Mouse (Mus musculus) left cerebral cortex, adult 2 months (tissue): ENCODE data around the gene Rnf214. TPM values are rescaled to one million over a fixed set of nuclear protein-coding genes. Genes with fewer than 3 reads are reported as not detected.

ENCODE experiments used
- DNase-seq, 2 experiments: peaks; one replicate each; pipeline ENCODE4 v3.0.0; 2021 to 2022; ENCODE audit warnings: low spot score in 2 of 2, mixed read lengths in 1 of 2; ENCODE audit errors: extremely low spot score in 1 of 2
- H3K27ac ChIP-seq: fragments of 200-600 bp; 2 replicates; pipeline ENCODE4 v1.8.1; 2022
- H3K4me3 ChIP-seq: fragments of 200-600 bp; 2 replicates; pipeline ENCODE4 v1.8.1; 2022
- CTCF ChIP-seq: fragments of 200-600 bp; IDR thresholded peaks from 2 replicates; pipeline ENCODE4 v1.8.1; 2022; ENCODE audit warnings: antibody characterized with exemption, mild to moderate bottlenecking, moderate library complexity
- intact Hi-C: fragments of 180-260 bp; cut with DNase I; formaldehyde crosslinking; loops from one replicate; pipeline ENCODE4 v1.15.1; 2025
- total RNA-seq, 2 experiments: library from RNA; stranded (reverse); gene quantifications; 2 replicates each; pipeline ENCODE4 v1.2.3; 2021

The Rnf214 gene
- total RNA-seq, 2 experiments from 2014 or later: 83.1 to 84.3 TPM

- no peak for TF ChIP-seq CTCF
- no peak overlapping the region for H3K27ac ChIP-seq
- no peak overlapping the region for H3K4me3 ChIP-seq
- intact Hi-C loops: no loop called here
- DNase-seq: no peak
These were observed 38.0 kb upstream of the Rnf214 start for GRCm38 (mm10) chr9:45944506-45945400.

- Histone ChIP-seq H3K4me3 (no peak overlapping the region), H3K27ac (no peak overlapping the region)
- TF ChIP-seq CTCF: no peak
- no peak for DNase-seq
- intact Hi-C loops: no loop called here
These were observed 37.2 kb upstream of the Rnf214 start for GRCm38 (mm10) chr9:45943628-45944505.

- TF ChIP-seq CTCF: no peak
- DNase-seq: no peak
- intact Hi-C loops: no loop called here
- Histone ChIP-seq H3K27ac (no peak overlapping the region), H3K4me3 (no peak overlapping the region)
These were observed 36.2 kb upstream of the Rnf214 start for GRCm38 (mm10) chr9:45942916-45943315.

- no peak for DNase-seq
- Histone ChIP-seq H3K27ac (no peak overlapping the region), H3K4me3 (no peak overlapping the region)
- no peak for TF ChIP-seq CTCF
- intact Hi-C loops: no loop called here
These were observed 35.8 kb upstream of the Rnf214 start for GRCm38 (mm10) chr9:45942464-45942863.

GRCm38 (mm10) chr9:45941329-45941888, 34.7 kb upstream of the Rnf214 start:
- H3K27ac ChIP-seq: no peak overlapping the region
- H3K4me3 ChIP-seq: no peak overlapping the region
- intact Hi-C loops: no loop called here
- DNase-seq: no peak
- TF ChIP-seq CTCF: no peak; the same call in 1 of the 2 replicates

GRCm38 (mm10) chr9:45939794-45940193, 33.1 kb upstream of the Rnf214 start:
- TF ChIP-seq CTCF: no peak
- Histone ChIP-seq H3K27ac (no peak overlapping the region), H3K4me3 (no peak overlapping the region)
- intact Hi-C loops: no loop called here
- DNase-seq: no peak

GRCm38 (mm10) chr9:45938952-45939637, 32.4 kb upstream of the Rnf214 start:
- TF ChIP-seq CTCF: no peak
- no peak for DNase-seq
- Histone ChIP-seq H3K4me3 (no peak overlapping the region), H3K27ac (no peak overlapping the region)
- intact Hi-C loops: no loop called here

GRCm38 (mm10) chr9:45938088-45938487, 31.4 kb upstream of the Rnf214 start:
- no peak for TF ChIP-seq CTCF
- intact Hi-C loops: no loop called here
- DNase-seq: no peak

GRCm38 (mm10) chr9:45936883-45937282, 30.2 kb upstream of the Rnf214 start:
- intact Hi-C loops: loop anchor here (2.0 kb wide), 2 partner anchors 18 to 26 kb away; partner anchors contain the start of gene Sidt2
- peak in 1 of 2 experiments; percentile 37 for DNase-seq
- H3K4me3 ChIP-seq: no peak overlapping the region
- peak; percentile 72 for TF ChIP-seq CTCF
- no peak overlapping the region for H3K27ac ChIP-seq

More at GRCm38 (mm10) chr9:45938088-45938487, 31.4 kb upstream of the Rnf214 start:
- Histone ChIP-seq H3K4me3 (no peak overlapping the region), H3K27ac (no peak overlapping the region)

GRCm38 (mm10) chr9:45935628-45936210, 29.0 kb upstream of the Rnf214 start, which contains the start of gene Tagln:
TSS of gene Tagln (minus strand) at chr9:45936058.
- intact Hi-C loops: loop anchor here (2.0 kb wide), 2 partner anchors 19 to 25 kb away; partner anchors contain the start of gene Sidt2
- no peak for DNase-seq
- TF ChIP-seq CTCF: no peak
- H3K27ac ChIP-seq: no peak within 1 kb of the TSS
- H3K4me3 ChIP-seq: no peak within 1 kb of the TSS
